In the genomic region with DNA sequence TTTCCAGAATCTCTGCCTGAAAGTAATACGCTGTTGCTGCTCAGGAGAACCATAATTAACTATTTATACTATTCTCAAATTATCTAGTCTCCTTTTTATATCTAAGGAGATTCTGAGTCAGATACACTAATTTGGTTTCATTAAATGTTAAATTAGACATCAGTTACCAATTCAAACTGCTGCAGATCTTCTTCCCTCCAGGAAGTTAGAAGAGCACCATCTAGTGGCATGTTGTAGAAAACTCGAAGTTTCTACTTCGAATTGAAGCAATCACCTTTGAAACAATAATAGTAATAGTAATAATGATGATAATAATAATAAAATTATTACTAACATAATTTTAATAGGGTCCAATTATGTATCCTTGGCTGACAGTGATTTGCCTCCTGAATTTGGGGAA, we compare ENCODE assay signal across 13 mouse cellular contexts. TPM values are rescaled to one million over a fixed set of nuclear protein-coding genes. Genes with fewer than 3 reads are reported as not detected.
DNase-seq lines count a peak whose midpoint lies in the region; ATAC-seq and TF ChIP-seq lines count a peak whose summit lies in the region.
"Had no signal": no experiment of that assay in that cellular context is flagged by ENCODE, and none has a peak within 500 bp of the region (broad histone marks: within the 10 kb centered on the region; RNA-seq: fewer than 3 reads in every experiment).

No protein-coding gene starts in this region.

- H3K4me1 ChIP-seq in kidney, adult 2 months (ENCODE audit: control insufficient read depth, insufficient read depth, low read length): no peaks in the 10 kb centered on the region; the same call in 1 of the 2 replicates
- H3K4me1 ChIP-seq in midbrain, postnatal 0 days (ENCODE audit: insufficient read depth, low read length): no peaks in the 10 kb centered on the region
- H3K4me1 ChIP-seq in midbrain, embryonic 16.5 days (ENCODE audit: control insufficient read depth, insufficient read depth, low read length): peaks cover 7% of the 10 kb centered on the region

- no peak for ATAC-seq in midbrain, postnatal 0 days (ENCODE audit: low FRiP score)
- ATAC-seq in midbrain, embryonic 16.5 days: no peak

- TF ChIP-seq CTCF in kidney, adult 2 months (conservative IDR thresholded peaks at IDR 0.05; ENCODE audit: insufficient read depth, insufficient read length, low read depth, low read length): 0 out of 2 replicates have a peak, but pooled peaks have one; percentile 13
- peak; percentile 78 for TF ChIP-seq CTCF in midbrain, postnatal 0 days (IDR thresholded peaks at IDR 0.05)

- no peaks in the 10 kb centered on the region for H3K9me3 ChIP-seq in midbrain, postnatal 0 days (ENCODE audit: low read length)
- H3K9me3 ChIP-seq in midbrain, embryonic 16.5 days (replicated peaks; ENCODE audit: control insufficient read depth, low read length, poor library complexity, severe bottlenecking): no peaks in the 10 kb centered on the region
- H3K9me3 ChIP-seq: limb, embryonic 13.5 days; midbrain, embryonic 12.5 days had no signal

- no peak overlapping the region for H3K27ac ChIP-seq in kidney, adult 2 months (ENCODE audit: insufficient read depth, low read depth, low read length)
- no peak overlapping the region for H3K27ac ChIP-seq in midbrain, postnatal 0 days (ENCODE audit: low read depth, low read length)
- H3K27ac ChIP-seq in midbrain, embryonic 16.5 days (ENCODE audit: low read length): no peak overlapping the region
- H3K27ac ChIP-seq: limb, embryonic 13.5 days; midbrain, embryonic 12.5 days had no signal

- DNase-seq in kidney, adult 2 months: peak; percentile 33
- DNase-seq in kidney, postnatal 25 days: no peak
- DNase-seq in midbrain, postnatal 0 days (ENCODE audit: low spot score): peak; percentile 63
- DNase-seq in T-cell, adult 2 months (ENCODE audit: low spot score): peak; percentile 24
- peak; percentile 66 for DNase-seq in splenic B cell, adult 2 months (ENCODE audit: low read depth, low spot score)
- DNase-seq in thymus, adult 18-20 months: no peak
- no peak for DNase-seq in frontal cortex, postnatal 25 days (ENCODE audit: low spot score in 2 of 2)
- DNase-seq: cerebellum, adult 11 months; gastrocnemius, postnatal 10 days; heart, postnatal 36 days had no signal

- no peaks in the 10 kb centered on the region for H3K27me3 ChIP-seq in kidney, adult 2 months (replicated peaks; ENCODE audit: control insufficient read depth, insufficient read depth, low read length)
- H3K27me3 ChIP-seq in midbrain, postnatal 0 days (ENCODE audit: insufficient read depth, low read length): peaks cover 16% of the 10 kb centered on the region; the same call in 1 of the 2 replicates
- peaks cover 10% of the 10 kb centered on the region for H3K27me3 ChIP-seq in midbrain, embryonic 16.5 days (ENCODE audit: control insufficient read depth, insufficient read depth, low read depth, low read length)
- H3K27me3 ChIP-seq in splenic B cell, adult 2 months (ENCODE audit: control insufficient read depth, insufficient read depth, low read length, poor library complexity, severe bottlenecking): no peaks in the 10 kb centered on the region

- no peak overlapping the region for H3K4me2 ChIP-seq in midbrain, postnatal 0 days (ENCODE audit: low read depth, low read length, poor library complexity, severe bottlenecking)
- no peak overlapping the region for H3K4me2 ChIP-seq in midbrain, embryonic 16.5 days (ENCODE audit: low read length)
- H3K4me2 ChIP-seq: limb, embryonic 13.5 days; midbrain, embryonic 12.5 days had no signal

- no peaks in the 10 kb centered on the region for H3K36me3 ChIP-seq in kidney, adult 2 months (ENCODE audit: control insufficient read depth, insufficient read depth, low read length)
- no peaks in the 10 kb centered on the region for H3K36me3 ChIP-seq in midbrain, postnatal 0 days (ENCODE audit: insufficient read depth, low read length)
- H3K36me3 ChIP-seq in midbrain, embryonic 16.5 days (ENCODE audit: control insufficient read depth, insufficient read depth, low read length): no peaks in the 10 kb centered on the region
- no peaks in the 10 kb centered on the region for H3K36me3 ChIP-seq in splenic B cell, adult 2 months (ENCODE audit: control insufficient read depth, insufficient read depth, low read length, poor library complexity, severe bottlenecking)
- H3K36me3 ChIP-seq: limb, embryonic 13.5 days; midbrain, embryonic 12.5 days had no signal

- no peak for TF ChIP-seq POLR2A in kidney, adult 2 months (IDR thresholded peaks at IDR 0.05; ENCODE audit: low read depth, low read length)

- 22% methylated on average over 3 of the region's 3 CpGs for WGBS in kidney, adult 2 months
- 23% methylated on average over 3 of the region's 3 CpGs for WGBS in midbrain, postnatal 0 days
- 25% methylated on average over 3 of the region's 3 CpGs for WGBS in midbrain, embryonic 16.5 days

- H3K4me3 ChIP-seq in kidney, adult 2 months (ENCODE audit: insufficient read depth, low read depth, low read length): no peak overlapping the region
- no peak overlapping the region for H3K4me3 ChIP-seq in midbrain, postnatal 0 days (ENCODE audit: low read depth, low read length)
- H3K4me3 ChIP-seq in midbrain, embryonic 16.5 days (ENCODE audit: low read depth, low read length): no peak overlapping the region
- H3K4me3 ChIP-seq: limb, embryonic 13.5 days; midbrain, embryonic 12.5 days had no signal

- H3K9ac ChIP-seq in midbrain, postnatal 0 days (replicated peaks; ENCODE audit: low read length, poor library complexity, severe bottlenecking): no peak overlapping the region
- H3K9ac ChIP-seq in midbrain, embryonic 16.5 days (ENCODE audit: low read depth, low read length): no peak overlapping the region
- H3K9ac ChIP-seq: limb, embryonic 13.5 days; midbrain, embryonic 12.5 days had no signal

RNA-seq across cellular contexts. Expression of a gene that starts 4.1 kb away (rescaled TPM):
- 3.5 and 4.2 TPM in 2 replicates for polyA plus RNA-seq in kidney, adult 2 months (2012; rRNA removed)
- 15.9 and 24.1 TPM in 2 replicates for total RNA-seq in midbrain, postnatal 0 days (2014; rRNA removed)
- polyA plus RNA-seq in midbrain, postnatal 0 days (2015; fragmentation: Nextera tagmentation; extraction: Ambion mirVana): 5.3 and 6.5 TPM in 2 replicates
- polyA plus RNA-seq in midbrain, embryonic 16.5 days (2015; fragmentation: Nextera tagmentation; extraction: Ambion mirVana): 8.7 and 9.4 TPM in 2 replicates

Comparison
In these comparisons a context has a peak if more than half of its experiments do, and no peak if none do; other contexts are left out.
1. DNase-seq: peak in kidney, adult 2 months (single experiment), midbrain, postnatal 0 days (single experiment), T-cell, adult 2 months (single experiment) and splenic B cell, adult 2 months (single experiment); none in kidney, postnatal 25 days (0 of 2), thymus, adult 18-20 months (0 of 2) and frontal cortex, postnatal 25 days (0 of 2).